Mouse (Mus musculus): ENCODE results near the gene Vps18. TPM values are rescaled to one million over a fixed set of nuclear protein-coding genes. Genes with fewer than 3 reads are reported as not detected.

Gene Vps18
- polyA plus RNA-seq (2014; fragmentation: Illumina TruSeq; extraction: RNeasy Lipid Tissue Mini Kit (QIAGEN cat#74804); ENCODE audit: low replicate concordance) = 0.26 TPM

GRCm38 (mm10) chr2:119288270-119288882 is at the start of gene Vps18:
TSS of gene Vps18 (plus strand) at chr2:119288740.

GRCm38 (mm10) chr2:119270643-119271331 is 17.8 kb upstream of the Vps18 start, which contains the start of gene Rhov:
TSS of gene Rhov (minus strand) at chr2:119271272.

GRCm38 (mm10) chr2:119325568-119326143 is 37.1 kb downstream of the Vps18 start, which contains the start of gene Dll4:
TSS of gene Dll4 (plus strand) at chr2:119325784.

Other genes with a start within 250 kb of the Vps18 start
- 14.3 TPM for gene Knl1, start 241.6 kb upstream of the Vps18 start, polyA plus RNA-seq (2014; fragmentation: Illumina TruSeq; extraction: RNeasy Lipid Tissue Mini Kit (QIAGEN cat#74804); ENCODE audit: low replicate concordance)
- gene Rad51, start 175.9 kb upstream of the Vps18 start, polyA plus RNA-seq (2014; fragmentation: Illumina TruSeq; extraction: RNeasy Lipid Tissue Mini Kit (QIAGEN cat#74804); ENCODE audit: low replicate concordance) = 14.0 TPM
- gene Rmdn3, start 131.7 kb upstream of the Vps18 start, polyA plus RNA-seq (2014; fragmentation: Illumina TruSeq; extraction: RNeasy Lipid Tissue Mini Kit (QIAGEN cat#74804); ENCODE audit: low replicate concordance) = 154 TPM
- not detected for gene Gchfr, start 121.0 kb upstream of the Vps18 start, polyA plus RNA-seq (2014; fragmentation: Illumina TruSeq; extraction: RNeasy Lipid Tissue Mini Kit (QIAGEN cat#74804); ENCODE audit: low replicate concordance)
- gene Gm14137, start 114.2 kb upstream of the Vps18 start, polyA plus RNA-seq (2014; fragmentation: Illumina TruSeq; extraction: RNeasy Lipid Tissue Mini Kit (QIAGEN cat#74804); ENCODE audit: low replicate concordance) = not detected
- gene Zfyve19, start 80.1 kb upstream of the Vps18 start, polyA plus RNA-seq (2014; fragmentation: Illumina TruSeq; extraction: RNeasy Lipid Tissue Mini Kit (QIAGEN cat#74804); ENCODE audit: low replicate concordance) = 2.9 TPM
- not detected for gene Dnajc17, start 79.9 kb upstream of the Vps18 start, polyA plus RNA-seq (2014; fragmentation: Illumina TruSeq; extraction: RNeasy Lipid Tissue Mini Kit (QIAGEN cat#74804); ENCODE audit: low replicate concordance)
- 40.4 TPM for gene Ppp1r14d, start 58.8 kb upstream of the Vps18 start, polyA plus RNA-seq (2014; fragmentation: Illumina TruSeq; extraction: RNeasy Lipid Tissue Mini Kit (QIAGEN cat#74804); ENCODE audit: low replicate concordance)
- 24.6 TPM for gene Spint1, start 51.4 kb upstream of the Vps18 start, polyA plus RNA-seq (2014; fragmentation: Illumina TruSeq; extraction: RNeasy Lipid Tissue Mini Kit (QIAGEN cat#74804); ENCODE audit: low replicate concordance)
- not detected for gene Rhov, start 17.5 kb upstream of the Vps18 start, polyA plus RNA-seq (2014; fragmentation: Illumina TruSeq; extraction: RNeasy Lipid Tissue Mini Kit (QIAGEN cat#74804); ENCODE audit: low replicate concordance)
- gene Dll4, start 37.0 kb downstream of the Vps18 start, polyA plus RNA-seq (2014; fragmentation: Illumina TruSeq; extraction: RNeasy Lipid Tissue Mini Kit (QIAGEN cat#74804); ENCODE audit: low replicate concordance) = 0.30 TPM
- gene Chac1, start 62.5 kb downstream of the Vps18 start, polyA plus RNA-seq (2014; fragmentation: Illumina TruSeq; extraction: RNeasy Lipid Tissue Mini Kit (QIAGEN cat#74804); ENCODE audit: low replicate concordance) = not detected
- 20.3 TPM for gene Ino80, start 188.9 kb downstream of the Vps18 start, polyA plus RNA-seq (2014; fragmentation: Illumina TruSeq; extraction: RNeasy Lipid Tissue Mini Kit (QIAGEN cat#74804); ENCODE audit: low replicate concordance)

Data from small intestine, adult 10 weeks (tissue).